Mouse (Mus musculus) megakaryocyte, adult 5-6 weeks (primary cell): ENCODE measurements around the gene Cdk2ap2. TPM values are rescaled to one million over a fixed set of nuclear protein-coding genes. Genes with fewer than 3 reads are reported as not detected.
A peak's percentile ranks its signal among the peaks of the same experiment; 100 is the strongest.
"Not testable (repeated sequence)": the region's sequence is repeated elsewhere in the genome, so short reads cannot be mapped to it uniquely, and the experiment has no call there.

Experiments used
- ATAC-seq: 2 replicates; pipeline ENCODE4 v1.8.0; 2016; ENCODE audit warnings: mild to moderate bottlenecking, inconsistent platforms; ENCODE audit not compliant: poor library complexity, severe bottlenecking
- total RNA-seq, 2 experiments: library from RNA; stranded (forward) in 1 of 2; stranded (reverse) in 1 of 2; fragments of 153-499, 151-499 nt in 1 of 2; fragments of 221-1000, 200-1000 nt in 1 of 2; gene quantifications; 2 replicates each; pipeline versions ENCODE4 v1.2.3 to v1.2.4; 2015 to 2017

Gene Cdk2ap2
- total RNA-seq, 2 experiments from 2014 or later: 83.4 to 277 TPM

DNA sequence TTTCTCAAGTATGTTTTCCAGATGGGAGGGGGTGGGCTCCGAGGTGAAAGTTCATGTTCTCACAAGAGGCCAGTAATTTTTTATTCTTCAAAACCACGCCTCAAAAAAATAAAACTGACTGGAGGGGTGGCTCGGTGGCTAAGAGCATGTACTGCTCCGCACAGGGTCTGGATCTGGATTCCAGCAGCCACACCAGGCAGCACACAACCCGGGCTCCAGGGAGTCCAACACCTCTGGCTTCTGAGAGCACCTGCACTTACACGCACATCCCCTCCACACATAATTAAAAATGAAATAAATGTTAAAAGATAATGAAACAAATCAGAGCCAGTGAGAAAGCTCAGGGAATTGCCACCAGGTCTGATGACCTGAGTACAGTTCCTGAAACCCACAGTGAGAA, 30.7 kb upstream of the Cdk2ap2 start:
- no peak for ATAC-seq

- no peak for ATAC-seq
Observed at GRCm38 (mm10) chr19:4066877-4067276, 30.1 kb upstream of the Cdk2ap2 start.

- not testable (repeated sequence) for ATAC-seq
Observed at GRCm38 (mm10) chr19:4068242-4068641, 28.7 kb upstream of the Cdk2ap2 start.

DNA sequence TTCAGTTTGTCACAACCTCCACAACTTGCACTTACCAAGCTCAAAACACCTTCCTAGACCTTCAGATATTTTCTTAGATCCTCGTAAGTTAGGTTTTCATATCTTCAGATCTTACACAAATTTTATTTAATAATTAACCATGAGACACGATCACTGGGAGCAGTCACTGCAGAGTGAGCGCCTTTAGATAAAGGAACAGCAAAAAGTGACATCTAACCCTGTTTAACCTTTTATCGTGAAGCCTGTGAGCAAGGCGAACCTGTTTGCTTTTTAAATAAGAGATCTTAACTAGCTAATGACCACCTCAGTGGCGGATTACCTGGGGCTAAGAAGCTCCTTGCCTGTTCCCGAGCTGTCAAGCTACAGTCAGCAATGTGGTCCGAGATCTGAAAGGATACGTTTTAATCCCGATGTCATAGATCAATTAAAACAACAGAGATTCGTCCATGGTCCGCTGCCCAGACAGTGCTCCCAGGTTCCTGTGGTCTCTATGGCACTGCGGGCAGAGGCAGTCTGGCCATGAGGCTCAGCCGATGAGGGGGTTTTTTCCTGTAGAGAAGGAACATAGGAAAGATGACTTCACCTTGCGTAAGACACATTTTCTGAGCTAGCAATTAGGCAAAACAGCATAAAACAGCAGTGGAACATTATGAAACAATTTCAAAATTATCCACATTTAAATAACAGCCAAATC, 28.1 kb upstream of the Cdk2ap2 start:
- no peak for ATAC-seq

DNA sequence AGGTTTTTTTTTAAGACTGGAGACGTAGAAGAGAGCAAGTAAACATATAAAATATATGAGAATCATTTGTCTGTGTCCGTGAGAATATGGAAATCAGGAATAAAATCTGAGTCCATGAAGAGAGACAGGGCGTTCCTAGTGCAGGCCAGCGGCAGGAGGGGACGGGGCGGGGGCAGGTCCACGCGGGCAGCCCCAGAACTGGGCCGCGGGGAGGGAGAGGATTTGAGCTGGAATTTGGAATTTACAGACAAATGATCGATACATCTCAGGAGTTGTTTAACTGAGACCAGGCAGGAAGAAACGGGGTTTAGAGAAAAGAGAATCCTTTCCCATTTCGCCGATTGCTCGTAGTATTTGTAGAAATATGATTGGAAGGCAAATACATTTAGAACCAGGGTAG, 26.7 kb upstream of the Cdk2ap2 start:
- ATAC-seq: no peak

GRCm38 (mm10) chr19:4070756-4071155, 26.2 kb upstream of the Cdk2ap2 start:
- peak; percentile 92 for ATAC-seq

DNA sequence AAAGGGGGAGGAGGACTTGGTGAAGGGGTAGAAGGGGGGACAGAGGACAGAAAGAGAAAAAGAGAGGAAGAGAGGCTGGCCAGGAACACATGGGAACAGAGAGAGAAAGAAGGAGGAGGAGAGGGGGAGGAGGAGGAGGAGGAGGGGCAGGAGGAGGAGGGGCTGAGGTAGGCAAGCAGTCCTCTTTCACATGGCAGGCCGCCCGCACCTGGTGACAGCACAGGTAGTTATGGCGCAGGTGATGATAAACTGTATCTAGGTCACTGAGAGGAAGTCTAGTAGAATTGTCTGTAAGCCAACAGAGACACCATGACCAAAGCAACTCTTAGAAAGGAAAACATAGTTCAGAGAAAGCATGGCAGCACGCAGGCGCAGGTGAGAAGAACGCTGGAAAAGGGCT, 25.6 kb upstream of the Cdk2ap2 start:
- no peak for ATAC-seq

DNA sequence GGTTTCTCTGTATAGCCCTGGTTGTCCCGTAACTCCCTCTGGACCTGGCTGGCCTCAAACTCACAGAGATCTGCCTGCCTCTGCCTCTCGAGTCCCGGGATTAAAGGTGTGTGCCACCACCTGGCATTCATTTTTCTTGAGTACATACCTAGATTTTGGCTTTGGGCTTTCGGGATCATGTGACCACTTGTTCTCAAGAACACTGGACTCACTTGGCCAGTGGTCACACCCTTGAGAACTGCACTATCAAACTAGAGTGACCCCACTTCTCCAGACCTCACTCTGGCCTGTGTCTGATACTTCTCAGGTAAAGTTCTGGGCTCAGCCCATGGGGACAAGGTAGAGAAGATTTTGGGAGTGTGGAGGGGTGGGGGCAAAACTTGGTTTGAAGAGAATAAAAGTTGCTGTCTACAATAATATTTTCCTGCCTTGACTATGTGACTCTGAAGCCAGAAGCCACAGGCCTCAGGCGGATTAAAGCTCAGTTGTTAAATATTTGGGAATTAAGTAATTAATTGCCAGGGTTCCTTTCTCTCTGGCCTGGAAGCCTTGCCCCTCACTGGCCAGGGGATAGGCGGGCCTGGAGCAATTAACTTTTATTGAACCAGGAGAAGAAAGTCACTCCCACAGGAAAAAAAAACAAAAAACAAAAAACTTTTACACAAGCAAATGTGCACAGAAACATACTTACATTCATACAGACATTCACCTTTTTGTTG, 24.1 kb upstream of the Cdk2ap2 start:
- no peak for ATAC-seq

GRCm38 (mm10) chr19:4075531-4075930, 21.5 kb upstream of the Cdk2ap2 start:
- no peak for ATAC-seq

DNA sequence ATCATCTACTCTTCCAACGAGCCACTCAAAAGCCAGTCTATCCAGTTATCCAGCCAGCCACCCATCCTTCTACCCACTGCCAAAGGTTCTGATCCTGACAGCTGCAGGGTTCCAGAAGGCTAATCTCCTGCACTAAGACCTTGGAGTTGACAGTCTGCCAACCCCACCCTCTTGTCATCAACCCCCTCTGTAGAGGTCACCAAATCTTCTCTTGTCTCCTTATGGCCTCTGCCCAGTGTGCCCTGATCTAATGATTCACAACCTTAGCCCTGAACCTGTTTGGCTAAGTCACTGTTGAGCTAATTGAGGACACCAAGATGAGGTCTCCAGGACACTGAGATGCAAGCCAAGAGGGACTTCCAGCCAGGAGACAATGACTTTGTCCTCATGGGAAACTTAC, 17.4 kb upstream of the Cdk2ap2 start:
- ATAC-seq: no peak

DNA sequence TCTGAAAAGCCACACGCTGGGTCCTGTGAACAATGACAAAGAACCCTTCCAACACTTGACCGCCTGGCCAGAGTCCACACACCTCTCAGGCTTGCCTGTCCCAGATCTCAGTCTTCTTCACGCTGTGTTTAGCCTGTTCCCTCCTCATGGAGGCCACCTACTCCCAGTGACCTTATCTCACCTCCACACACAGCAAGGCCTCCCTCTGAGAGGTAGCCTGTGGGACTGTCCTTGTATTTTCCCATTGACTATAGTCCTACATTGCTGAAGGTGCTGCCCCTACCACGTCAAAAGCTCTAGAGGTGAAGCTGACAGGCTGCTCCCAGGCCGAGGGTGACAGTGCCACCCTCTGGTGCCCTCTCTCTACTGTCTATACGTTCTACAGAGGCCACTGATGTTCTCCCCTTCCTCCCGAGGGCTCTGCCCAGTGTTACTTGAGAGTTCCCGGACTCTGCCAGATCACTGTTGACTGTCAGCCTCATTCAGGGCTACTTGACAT, 16.4 kb upstream of the Cdk2ap2 start:
- ATAC-seq: no peak

GRCm38 (mm10) chr19:4081394-4081793, 15.6 kb upstream of the Cdk2ap2 start, which contains the start of gene Cabp2:
Gene Cabp2 (plus strand): TSS chr19:4081578.
- ATAC-seq: no peak

GRCm38 (mm10) chr19:4082219-4082965, 14.6 kb upstream of the Cdk2ap2 start:
- ATAC-seq: no peak

DNA sequence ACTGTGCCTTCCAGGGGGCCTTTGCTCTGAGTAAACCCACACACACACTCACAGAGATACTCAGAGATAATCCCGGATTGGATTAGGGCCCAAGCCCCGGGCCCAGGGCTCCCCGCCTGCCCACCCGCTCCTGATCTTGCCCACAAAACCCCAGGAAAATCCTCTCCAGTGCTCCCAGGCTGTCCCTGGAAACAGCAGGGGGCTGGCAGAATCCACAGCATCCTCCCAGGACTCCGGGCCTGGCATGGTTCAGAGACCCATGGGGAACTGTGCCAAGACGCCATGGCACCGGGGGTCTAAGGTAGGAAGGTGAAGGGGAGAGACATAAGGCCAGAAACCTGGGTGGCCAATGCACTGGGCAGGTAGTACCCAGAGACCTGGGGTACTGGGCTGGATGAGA, 13.7 kb upstream of the Cdk2ap2 start:
- no peak for ATAC-seq

GRCm38 (mm10) chr19:4083826-4084225, 13.2 kb upstream of the Cdk2ap2 start:
- no peak for ATAC-seq

- no peak for ATAC-seq
Observed at GRCm38 (mm10) chr19:4084984-4085383, 12.0 kb upstream of the Cdk2ap2 start.

DNA sequence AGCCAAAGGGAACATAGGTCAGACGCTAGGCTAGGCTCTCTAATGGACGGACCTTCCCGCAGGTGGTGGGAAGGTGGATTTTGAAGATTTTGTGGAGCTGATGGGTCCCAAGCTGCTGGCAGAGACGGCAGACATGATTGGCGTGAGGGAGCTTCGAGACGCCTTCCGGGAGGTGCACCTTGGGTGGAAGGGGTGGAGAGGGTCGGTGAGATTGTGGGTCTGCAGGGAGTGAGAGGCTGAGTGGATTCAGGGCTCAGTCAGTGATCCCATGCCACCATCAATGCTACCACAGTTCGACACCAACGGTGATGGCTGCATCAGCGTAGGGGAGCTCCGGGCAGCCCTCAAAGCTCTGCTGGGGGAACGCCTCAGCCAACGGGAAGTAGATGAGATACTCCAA, 10.8 kb upstream of the Cdk2ap2 start:
- no peak for ATAC-seq

DNA sequence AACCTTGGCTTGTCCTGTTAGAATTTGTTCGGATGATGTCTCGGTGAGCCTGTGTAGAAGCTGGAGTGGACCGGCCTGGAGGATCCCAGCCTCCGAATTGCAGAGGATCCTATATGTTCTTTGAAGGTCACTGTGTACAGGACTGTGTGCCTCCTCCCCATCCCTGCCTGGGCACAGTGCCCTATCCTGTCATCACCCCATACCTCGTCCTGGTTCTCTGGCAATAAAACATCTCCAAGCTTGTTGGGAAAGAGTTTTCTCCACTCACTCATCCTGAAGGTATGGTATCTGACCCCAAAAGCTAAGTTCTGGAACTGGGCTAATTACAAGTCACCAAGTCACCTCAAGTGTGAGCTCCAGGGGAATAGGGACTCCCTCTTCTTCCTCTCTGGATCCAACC, 9.9 kb upstream of the Cdk2ap2 start:
- no peak for ATAC-seq

DNA sequence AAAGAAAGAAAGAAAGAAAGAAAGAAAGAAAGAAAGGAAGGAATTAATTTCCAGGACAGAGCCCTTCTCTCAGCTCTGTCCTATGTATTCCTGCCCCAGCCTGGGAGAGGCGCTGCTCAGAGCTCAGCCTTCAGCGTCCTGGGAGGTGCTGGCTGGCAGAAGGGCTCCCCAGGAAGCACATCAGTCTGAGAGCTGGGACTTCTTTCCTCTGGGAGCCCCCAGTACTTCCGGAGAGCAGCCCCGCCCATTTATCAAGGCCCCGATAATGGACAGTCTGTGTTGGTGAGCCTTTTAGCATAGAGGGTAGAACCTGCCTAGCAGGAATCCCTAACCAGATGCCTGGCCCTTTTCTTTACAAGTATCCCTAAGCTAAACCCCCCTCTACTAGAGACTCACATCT, 8.8 kb upstream of the Cdk2ap2 start:
- ATAC-seq: no peak

GRCm38 (mm10) chr19:4089128-4089527, 7.9 kb upstream of the Cdk2ap2 start:
- no peak for ATAC-seq

GRCm38 (mm10) chr19:4090446-4090845, 6.5 kb upstream of the Cdk2ap2 start:
- ATAC-seq: no peak

DNA sequence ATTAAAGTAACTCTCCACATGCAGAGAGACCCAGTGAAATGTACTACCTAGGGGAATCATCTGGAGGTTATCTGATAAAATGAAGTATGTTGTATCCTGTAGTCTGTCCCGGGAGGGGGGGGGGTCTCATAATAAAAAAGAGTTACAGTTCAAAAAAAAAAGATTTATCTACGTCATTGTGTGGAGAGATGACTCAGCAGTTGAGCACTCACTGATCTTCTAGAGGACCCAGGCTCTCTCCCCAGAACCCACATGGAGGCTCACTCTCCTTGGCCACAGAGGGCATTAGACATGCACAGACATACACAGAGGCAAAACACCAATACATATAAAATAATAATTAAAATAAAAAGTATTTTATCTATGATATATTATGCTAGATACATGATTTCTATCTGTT, 5.6 kb upstream of the Cdk2ap2 start:
- no peak for ATAC-seq
